ENCODE assay signal across 17 mouse cellular contexts in genomic region chr1:170605228-170606001, GRCm38 (mm10). TPM values are rescaled to one million over a fixed set of nuclear protein-coding genes. Genes with fewer than 3 reads are reported as not detected.
DNase-seq lines count a peak whose midpoint lies in the region; ATAC-seq lines count a peak whose summit lies in the region.
"Had no signal": no experiment of that assay in that cellular context is flagged by ENCODE, and none has a peak within 500 bp of the region (broad histone marks: within the 10 kb centered on the region; RNA-seq: fewer than 3 reads in every experiment).

No protein-coding gene starts in this region.

- no peaks in the 10 kb centered on the region for H3K9me3 ChIP-seq in heart, embryonic 11.5 days (replicated peaks; ENCODE audit: control insufficient read depth, low read length)
- H3K9me3 ChIP-seq in lung, embryonic 16.5 days (ENCODE audit: control insufficient read depth, low read length), result no peaks in the 10 kb centered on the region
- no peaks in the 10 kb centered on the region for H3K9me3 ChIP-seq in limb, embryonic 15.5 days
- H3K9me3 ChIP-seq: embryonic facial prominence, embryonic 15.5 days; forebrain, embryonic 13.5 days; neural tube, embryonic 15.5 days had no signal

- ATAC-seq in heart, embryonic 11.5 days (replicated peaks; ENCODE audit: insufficient number of reproducible peaks, low FRiP score, low TSS enrichment), result no peak; the same call in 1 of the 2 replicates
- ATAC-seq in lung, embryonic 16.5 days (ENCODE audit: low read depth), result peak; percentile 72
- 0 out of 2 replicates have a peak, but pooled peaks have one; percentile 23 for ATAC-seq in granulocyte monocyte progenitor cell, adult 5-6 weeks (replicated peaks; ENCODE audit: poor library complexity, severe bottlenecking)
- peak; percentile 92 for ATAC-seq in limb, embryonic 15.5 days (ENCODE audit: insufficient number of reproducible peaks, low FRiP score, low TSS enrichment, low read depth)
- ATAC-seq: forebrain, embryonic 13.5 days had no signal

- DNase-seq in heart, adult 9 months (ENCODE audit: low spot score in 2 of 2), result no peak
- no peak for DNase-seq in lung, postnatal 36 days
- no peak for DNase-seq in adrenal gland, postnatal 14 days
- DNase-seq in kidney, postnatal 4 days, result no peak
- DNase-seq: adrenal gland, postnatal 25 days; B cell, adult 2 months; cerebellum, postnatal 25 days; kidney, adult 18-20 months; kidney, postnatal 36 days had no signal

- H3K9ac ChIP-seq in heart, embryonic 11.5 days (ENCODE audit: low read depth, low read length), result peak overlapping the region; percentile 12; the same call in 1 of the 2 replicates
- no peak overlapping the region for H3K9ac ChIP-seq in lung, embryonic 16.5 days (ENCODE audit: low read length)
- H3K9ac ChIP-seq in limb, embryonic 15.5 days, result no peak overlapping the region
- H3K9ac ChIP-seq: embryonic facial prominence, embryonic 15.5 days; forebrain, embryonic 13.5 days; hindbrain, embryonic 14.5 days; neural tube, embryonic 15.5 days had no signal

- peaks cover 27% of the 10 kb centered on the region for H3K4me1 ChIP-seq in heart, embryonic 11.5 days (ENCODE audit: control insufficient read depth, insufficient read depth, low read length)
- H3K4me1 ChIP-seq in lung, embryonic 16.5 days (replicated peaks; ENCODE audit: control insufficient read depth, insufficient read depth, low read length), result no peaks in the 10 kb centered on the region
- H3K4me1 ChIP-seq in limb, embryonic 15.5 days, result peaks cover 6% of the 10 kb centered on the region; the same call in 1 of the 2 replicates
- H3K4me1 ChIP-seq: embryonic facial prominence, embryonic 15.5 days; neural tube, embryonic 15.5 days had no signal

- H3K36me3 ChIP-seq in heart, embryonic 11.5 days (ENCODE audit: control insufficient read depth, insufficient read depth, low read length), result no peaks in the 10 kb centered on the region
- no peaks in the 10 kb centered on the region for H3K36me3 ChIP-seq in lung, embryonic 16.5 days (ENCODE audit: control insufficient read depth, insufficient read depth, low read length)
- no peaks in the 10 kb centered on the region for H3K36me3 ChIP-seq in limb, embryonic 15.5 days
- H3K36me3 ChIP-seq: embryonic facial prominence, embryonic 15.5 days; neural tube, embryonic 15.5 days had no signal

- H3K4me3 ChIP-seq in heart, embryonic 11.5 days (ENCODE audit: low read depth, low read length), result no peak overlapping the region
- no peak overlapping the region for H3K4me3 ChIP-seq in lung, embryonic 16.5 days (ENCODE audit: low read length)
- H3K4me3 ChIP-seq in limb, embryonic 15.5 days, result no peak overlapping the region
- H3K4me3 ChIP-seq: embryonic facial prominence, embryonic 15.5 days; forebrain, embryonic 13.5 days; neural tube, embryonic 15.5 days had no signal

- WGBS in heart, embryonic 11.5 days (ENCODE audit: insufficient replicate concordance), result 41% methylated on average over 21 of the region's 21 CpGs
- WGBS in lung, embryonic 16.5 days, result 46% methylated on average over 21 of the region's 21 CpGs
- WGBS in limb, embryonic 15.5 days, result 24% methylated on average over 21 of the region's 21 CpGs

- H3K27me3 ChIP-seq in heart, embryonic 11.5 days (ENCODE audit: control insufficient read depth, insufficient read depth, low read length), result no peaks in the 10 kb centered on the region
- no peaks in the 10 kb centered on the region for H3K27me3 ChIP-seq in lung, embryonic 16.5 days (ENCODE audit: control insufficient read depth, insufficient read depth, low read depth, low read length)
- H3K27me3 ChIP-seq in limb, embryonic 15.5 days, result no peaks in the 10 kb centered on the region
- H3K27me3 ChIP-seq: embryonic facial prominence, embryonic 15.5 days; forebrain, embryonic 13.5 days; neural tube, embryonic 15.5 days had no signal

- peak overlapping the region; percentile 73 for H3K27ac ChIP-seq in heart, embryonic 11.5 days (ENCODE audit: low read depth, low read length)
- H3K27ac ChIP-seq in lung, embryonic 16.5 days (ENCODE audit: low read length), result no peak overlapping the region
- peak overlapping the region; percentile 83 for H3K27ac ChIP-seq in limb, embryonic 15.5 days
- H3K27ac ChIP-seq: embryonic facial prominence, embryonic 15.5 days; forebrain, embryonic 13.5 days; hindbrain, embryonic 14.5 days; neural tube, embryonic 15.5 days had no signal

- no peak overlapping the region; the same call in 1 of the 2 replicates for H3K4me2 ChIP-seq in heart, embryonic 11.5 days
- H3K4me2 ChIP-seq in lung, embryonic 16.5 days (ENCODE audit: low read depth, low read length), result no peak overlapping the region
- H3K4me2 ChIP-seq in limb, embryonic 15.5 days, result no peak overlapping the region
- H3K4me2 ChIP-seq: embryonic facial prominence, embryonic 15.5 days; forebrain, embryonic 13.5 days; hindbrain, embryonic 14.5 days; neural tube, embryonic 15.5 days had no signal

RNA-seq across cellular contexts. Expression of gene Nos1ap, which starts 15.8 kb away (rescaled TPM):
- polyA plus RNA-seq in heart, embryonic 11.5 days (2014; fragmentation: Nextera tagmentation; extraction: Ambion mirVana), result 15.5 and 20.9 TPM in 2 replicates
- polyA plus RNA-seq in lung, embryonic 16.5 days (2015; fragmentation: Nextera tagmentation; extraction: Ambion mirVana), result 7.1 and 8.8 TPM in 2 replicates
- 9.0 and 11.5 TPM in 2 replicates for total RNA-seq in granulocyte monocyte progenitor cell, adult 5-6 weeks (2014; fragmentation: Nextera tagmentation)
- total RNA-seq in granulocyte monocyte progenitor cell, adult 5-6 weeks (2017), result 1.5 and 3.7 TPM in 2 replicates
- 8.0 and 10.1 TPM in 2 replicates for polyA plus RNA-seq in limb, embryonic 15.5 days (2015; fragmentation: Nextera tagmentation; extraction: Ambion mirVana)
- total RNA-seq in adrenal gland, postnatal 14 days (2021), result 16.4 and 20.0 TPM in 2 replicates

RNA-seq across cellular contexts. Expression of gene Olfml2b, which starts 38.9 kb away (rescaled TPM):
- 42.4 and 51.2 TPM in 2 replicates for polyA plus RNA-seq in heart, embryonic 11.5 days (2014; fragmentation: Nextera tagmentation; extraction: Ambion mirVana)
- polyA plus RNA-seq in lung, embryonic 16.5 days (2015; fragmentation: Nextera tagmentation; extraction: Ambion mirVana), result 21.9 TPM in 2 replicates
- not detected in 2 replicates for total RNA-seq in granulocyte monocyte progenitor cell, adult 5-6 weeks (2014; fragmentation: Nextera tagmentation)
- total RNA-seq in granulocyte monocyte progenitor cell, adult 5-6 weeks (2017), result 0.90 and 1.1 TPM in 2 replicates
- 52.5 and 69.4 TPM in 2 replicates for polyA plus RNA-seq in limb, embryonic 15.5 days (2015; fragmentation: Nextera tagmentation; extraction: Ambion mirVana)
- total RNA-seq in adrenal gland, postnatal 14 days (2021), result 9.0 and 10.1 TPM in 2 replicates
